Mouse (Mus musculus) kidney, embryonic 14.5 days (tissue): ENCODE data around the gene Snrnp35. TPM values are rescaled to one million over a fixed set of nuclear protein-coding genes. Genes with fewer than 3 reads are reported as not detected.
A peak's percentile ranks its signal among the peaks of the same experiment; 100 is the strongest.
"Not testable (repeated sequence)": the region's sequence is repeated elsewhere in the genome, so short reads cannot be mapped to it uniquely, and the experiment has no call there.

Experiments
- ATAC-seq: fragments of 200-750 bp; cut with Nextera tagmentation; 2 replicates; pipeline ENCODE4 v1.8.0; 2017; ENCODE audit warnings: moderate number of reproducible peaks, mild to moderate bottlenecking, moderate TSS enrichment, moderate library complexity; ENCODE audit not compliant: low FRiP score, low TSS enrichment
- H3K27ac ChIP-seq: fragments of 300-500 bp; sonication (generic); 2 replicates; pipeline ENCODE4 v1.5.1; 2014; ENCODE audit warnings: low read depth, mild to moderate bottlenecking, low read length, moderate library complexity, mixed read lengths
- H3K27me3 ChIP-seq: fragments of 300-500 bp; sonication (generic); 2 replicates; pipeline ENCODE4 v1.6.1; 2014; ENCODE audit warnings: mild to moderate bottlenecking, low read length; ENCODE audit not compliant: control insufficient read depth, insufficient read depth
- H3K36me3 ChIP-seq: fragments of 300-500 bp; sonication (generic); 2 replicates; pipeline ENCODE4 v1.6.1; 2014; ENCODE audit warnings: low read length, mixed read lengths; ENCODE audit not compliant: control insufficient read depth, insufficient read depth
- H3K4me1 ChIP-seq: fragments of 300-500 bp; sonication (generic); 2 replicates; pipeline ENCODE4 v1.6.1; 2014; ENCODE audit warnings: low read length, mixed read lengths; ENCODE audit not compliant: control insufficient read depth, insufficient read depth
- H3K4me2 ChIP-seq: fragments of 300-500 bp; sonication (generic); replicated peaks from 2 replicates; pipeline ENCODE4 v1.6.1; 2014; ENCODE audit warnings: low read depth, mild to moderate bottlenecking, low read length
- H3K4me3 ChIP-seq: fragments of 300-500 bp; sonication (generic); 2 replicates; pipeline ENCODE4 v1.5.1; 2014; ENCODE audit warnings: mild to moderate bottlenecking, low read length
- H3K9ac ChIP-seq: fragments of 300-500 bp; sonication (generic); 2 replicates; pipeline ENCODE4 v1.6.1; 2014; ENCODE audit warnings: low read depth, mild to moderate bottlenecking, low read length, moderate library complexity
- H3K9me3 ChIP-seq: fragments of 300-500 bp; sonication (generic); 2 replicates; pipeline ENCODE4 v1.6.1; 2016; ENCODE audit warnings: low read length; ENCODE audit not compliant: control insufficient read depth
- WGBS: fragments of 180-500 bp; shearing (Covaris S2); extraction: QIAGEN DNeasy Blood & Tissue Kit; methylation state at CpG from one replicate; pipeline ENCODE4 v1.1.7; 2014; 5-methylcytosine and 5-hydroxymethylcytosine counted together
- polyA plus RNA-seq: library from polyadenylated mRNA; unstranded; fragments of >200 nt; fragmentation: Nextera tagmentation; extraction: Ambion mirVana; gene quantifications from 2 replicates; pipeline ENCODE4 v1.2.1, GENCODE M21; 2014

The Snrnp35 gene
- polyA plus RNA-seq, 1 experiment from 2014 or later: 12.8 TPM

DNA sequence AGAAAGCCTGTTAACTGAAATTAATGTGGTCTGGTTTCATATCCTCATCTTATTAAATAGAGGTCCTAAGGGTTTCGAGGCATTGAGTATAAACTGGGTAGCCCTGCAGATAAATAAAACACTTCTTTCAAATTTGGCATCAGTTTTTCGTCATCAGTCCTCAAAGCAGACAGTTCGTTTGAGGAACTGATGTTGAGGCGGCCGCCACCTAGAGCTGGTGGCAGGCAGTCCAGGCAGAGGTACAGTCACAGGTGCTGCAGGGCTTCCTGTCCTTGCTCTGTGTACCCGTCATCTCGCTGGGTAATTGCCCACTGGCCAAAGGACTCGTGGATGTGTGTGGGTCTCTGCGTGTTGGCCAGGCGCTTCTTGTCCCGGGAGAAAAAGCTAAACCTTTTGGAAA, 10.5 kb downstream of the Snrnp35 start:
- Histone ChIP-seq H3K9ac (no peak overlapping the region), H3K9me3 (no peaks in the 10 kb centered on the region), H3K27me3 (no peaks in the 10 kb centered on the region), H3K36me3 (peaks cover 58% of the 10 kb centered on the region), H3K27ac (no peak overlapping the region), H3K4me3 (no peak overlapping the region), H3K4me1 (no peaks in the 10 kb centered on the region), H3K4me2 (no peak overlapping the region)
- 89% methylated on average over 11 of the region's 11 CpGs for WGBS
- ATAC-seq: no peak

DNA sequence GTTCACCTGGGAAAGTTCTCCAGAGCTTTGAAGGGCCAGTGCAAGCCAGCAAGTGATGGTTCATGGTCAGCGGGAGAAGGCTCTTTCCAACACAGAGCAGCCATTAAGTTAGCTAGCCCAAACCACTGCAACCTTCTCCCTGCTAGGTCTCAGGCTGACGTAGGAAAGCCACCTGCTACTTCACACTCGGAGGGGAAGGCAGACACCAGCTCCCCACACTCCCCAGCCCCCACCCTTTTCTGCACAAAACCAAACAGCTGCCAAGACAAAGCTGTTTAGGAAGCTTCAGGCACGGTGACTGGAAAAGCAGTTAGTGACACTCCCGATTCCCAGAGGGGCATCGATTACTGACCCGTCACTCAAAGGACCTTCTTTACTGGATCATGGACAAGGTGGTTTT, 12.6 kb downstream of the Snrnp35 start:
- no peak overlapping the region for H3K4me2 ChIP-seq
- no peak overlapping the region for H3K4me3 ChIP-seq
- 52% methylated on average over 7 of the region's 7 CpGs for WGBS
- H3K27ac ChIP-seq: no peak overlapping the region
- H3K9me3 ChIP-seq: no peaks in the 10 kb centered on the region
- H3K27me3 ChIP-seq: no peaks in the 10 kb centered on the region
- H3K9ac ChIP-seq: no peak overlapping the region
- no peaks in the 10 kb centered on the region for H3K4me1 ChIP-seq
- H3K36me3 ChIP-seq: peaks cover 54% of the 10 kb centered on the region
- no peak for ATAC-seq

DNA sequence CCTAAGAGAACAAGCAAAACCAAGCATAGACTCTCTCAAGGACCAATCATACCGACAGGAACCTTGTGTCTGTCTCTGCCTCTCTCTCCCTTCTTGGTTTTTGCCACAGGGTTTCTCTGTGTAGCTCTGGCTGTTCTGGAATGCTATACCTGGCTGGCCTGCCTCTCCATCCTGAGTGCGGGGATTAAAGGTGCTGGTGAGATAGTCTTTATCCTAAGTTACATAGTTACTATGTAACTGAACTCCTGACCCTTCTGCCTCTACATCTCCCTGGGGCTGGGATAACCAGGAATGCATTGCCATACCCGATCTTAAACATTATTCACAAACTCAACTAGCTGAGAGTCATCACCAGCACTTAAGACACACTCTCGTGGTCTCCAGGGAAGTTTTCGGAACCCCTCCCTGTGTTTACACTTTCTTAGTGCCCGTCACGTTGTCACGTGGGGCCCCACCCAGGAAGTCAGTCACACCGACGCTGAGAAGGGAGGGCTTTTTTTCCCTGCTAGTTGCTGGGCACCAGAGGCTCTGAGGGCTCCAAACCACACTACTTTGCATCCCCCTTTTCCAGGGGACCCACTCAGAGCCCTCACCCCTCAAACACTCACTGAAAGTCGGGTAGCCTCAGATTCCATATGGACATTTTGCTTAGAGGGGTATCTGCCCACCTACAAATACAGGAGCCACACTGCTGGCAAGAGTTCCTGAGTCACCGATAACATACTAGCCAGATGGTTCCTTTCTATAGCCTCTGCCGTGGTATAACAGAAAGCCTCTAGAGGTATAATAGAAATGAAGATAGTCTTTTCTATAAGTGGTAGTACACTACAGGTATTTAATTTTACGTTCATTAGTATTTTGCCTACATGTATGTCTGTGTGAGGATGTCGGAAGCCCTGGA, 13.9 kb downstream of the Snrnp35 start:
- H3K27ac ChIP-seq: no peak overlapping the region
- ATAC-seq: no peak
- H3K27me3 ChIP-seq: no peaks in the 10 kb centered on the region
- H3K9ac ChIP-seq: no peak overlapping the region
- peaks cover 53% of the 10 kb centered on the region for H3K36me3 ChIP-seq
- no peak overlapping the region for H3K4me3 ChIP-seq
- H3K4me1 ChIP-seq: no peaks in the 10 kb centered on the region
- 64% methylated on average over 15 of the region's 15 CpGs for WGBS
- no peak overlapping the region for H3K4me2 ChIP-seq
- no peaks in the 10 kb centered on the region for H3K9me3 ChIP-seq

DNA sequence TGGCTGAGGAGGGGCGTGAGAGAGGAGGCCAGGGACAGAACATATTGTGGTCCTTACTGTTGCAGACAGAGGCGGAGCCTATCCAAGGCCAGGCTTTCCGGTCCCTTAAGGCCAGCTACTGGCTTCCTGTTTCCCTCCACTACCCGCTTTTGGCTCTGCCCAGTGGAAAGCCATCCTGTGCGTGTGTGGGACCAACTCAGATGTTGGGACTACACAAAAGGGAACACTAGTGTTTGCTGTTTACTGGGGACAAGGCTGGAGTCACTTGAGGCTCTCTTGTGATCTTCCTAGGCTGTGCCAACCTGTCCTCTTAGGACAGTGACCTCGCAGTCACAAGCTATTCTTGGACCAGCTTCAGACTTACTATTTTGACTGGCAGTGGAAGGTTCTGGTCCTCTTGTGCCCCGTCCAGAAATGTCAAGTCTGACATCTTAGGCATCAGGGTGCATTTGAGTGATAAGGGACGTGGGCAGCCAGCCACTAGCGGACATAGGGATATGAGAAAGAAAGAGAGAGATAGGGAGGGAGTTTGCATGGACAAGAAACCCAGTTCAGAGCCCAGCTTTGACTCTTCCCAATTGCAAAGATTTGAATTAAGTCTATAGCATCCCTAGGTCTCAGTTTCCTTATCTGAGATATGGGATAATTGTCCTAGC, 15.4 kb downstream of the Snrnp35 start:
- H3K36me3 ChIP-seq: peaks cover 49% of the 10 kb centered on the region
- H3K4me2 ChIP-seq: no peak overlapping the region
- H3K9me3 ChIP-seq: no peaks in the 10 kb centered on the region
- no peak overlapping the region for H3K9ac ChIP-seq
- no peak for ATAC-seq
- no peak overlapping the region for H3K4me3 ChIP-seq
- 0 out of 2 replicates have a peak overlapping the region, but pooled peaks have one; percentile 1 for H3K27ac ChIP-seq
- no peaks in the 10 kb centered on the region for H3K27me3 ChIP-seq
- 82% methylated on average over 9 of the region's 9 CpGs for WGBS
- H3K4me1 ChIP-seq: no peaks in the 10 kb centered on the region

DNA sequence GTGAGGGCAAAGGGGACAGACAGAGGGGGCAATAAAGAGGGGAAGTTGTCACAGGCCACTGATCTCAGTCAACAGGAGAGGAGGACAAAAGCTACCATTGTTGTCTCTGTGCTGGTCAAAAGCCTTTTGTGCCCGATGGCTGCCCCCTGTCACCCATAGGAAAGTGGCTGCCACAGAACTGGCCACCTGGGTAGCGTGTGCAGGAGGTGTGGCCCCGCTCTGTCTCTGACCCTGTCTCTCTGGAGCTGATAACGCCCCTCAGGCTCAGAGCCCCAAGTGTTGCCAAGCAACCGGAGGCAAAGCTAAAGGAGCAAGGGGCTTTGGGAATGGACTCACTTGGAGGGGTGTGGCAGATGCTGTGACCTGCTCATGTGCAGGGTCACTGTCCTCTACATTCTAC, 16.1 kb downstream of the Snrnp35 start:
- no peaks in the 10 kb centered on the region for H3K4me1 ChIP-seq
- 55% methylated on average over 5 of the region's 5 CpGs for WGBS
- peaks cover 50% of the 10 kb centered on the region for H3K36me3 ChIP-seq
- no peak for ATAC-seq
- no peak overlapping the region for H3K27ac ChIP-seq
- no peak overlapping the region for H3K4me2 ChIP-seq
- H3K9ac ChIP-seq: no peak overlapping the region
- H3K4me3 ChIP-seq: no peak overlapping the region
- H3K9me3 ChIP-seq: no peaks in the 10 kb centered on the region
- H3K27me3 ChIP-seq: no peaks in the 10 kb centered on the region

DNA sequence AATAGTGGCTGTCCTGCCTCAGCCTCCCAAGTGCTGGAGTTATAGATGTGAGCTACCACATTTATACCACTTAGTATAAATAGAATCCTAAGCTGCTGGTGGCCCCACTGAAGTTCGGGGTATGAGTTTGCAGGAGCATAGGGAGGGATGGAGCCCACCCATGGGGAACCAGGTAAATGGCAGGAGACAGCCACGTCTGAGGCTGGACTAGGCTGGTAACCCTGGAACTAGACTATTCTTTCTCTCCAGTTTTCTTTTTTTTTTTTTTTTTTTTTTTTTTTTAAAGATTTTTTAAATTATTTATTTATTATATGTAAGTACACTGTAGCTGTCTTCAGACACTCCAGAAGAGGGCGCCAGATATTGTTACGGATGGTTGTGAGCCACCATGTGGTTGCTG, 17.1 kb downstream of the Snrnp35 start:
- not testable (repeated sequence) for H3K9ac ChIP-seq, H3K9me3 ChIP-seq, ATAC-seq, H3K4me2 ChIP-seq, H3K4me1 ChIP-seq, H3K27me3 ChIP-seq, H3K27ac ChIP-seq, H3K4me3 ChIP-seq
- 84% methylated on average over 2 of the region's 4 CpGs for WGBS
- H3K36me3 ChIP-seq: peaks cover 52% of the 10 kb centered on the region

DNA sequence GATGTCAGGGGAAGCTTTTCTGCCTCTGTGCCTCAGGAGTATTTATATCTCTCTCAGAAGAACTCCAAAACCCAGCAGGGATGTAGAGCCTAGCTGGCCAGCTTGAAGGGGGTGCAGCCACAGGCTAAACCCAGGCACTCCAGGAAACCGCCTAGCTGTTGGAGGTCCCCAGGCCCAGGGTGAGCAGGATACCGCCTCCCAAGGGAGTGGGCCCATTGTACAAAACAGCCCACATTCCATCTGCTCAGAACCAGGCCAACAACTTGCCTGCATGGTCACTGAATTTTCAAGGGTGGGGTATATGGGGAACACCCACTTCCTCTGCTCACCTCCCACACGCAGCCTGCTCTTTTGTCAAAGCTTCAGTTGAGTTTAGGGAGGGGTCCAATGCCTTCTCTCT, 17.6 kb downstream of the Snrnp35 start:
- peaks cover 53% of the 10 kb centered on the region for H3K36me3 ChIP-seq
- H3K27me3 ChIP-seq: no peaks in the 10 kb centered on the region
- 95% methylated on average over 3 of the region's 3 CpGs for WGBS
- H3K4me1 ChIP-seq: no peaks in the 10 kb centered on the region
- H3K27ac ChIP-seq: no peak overlapping the region
- no peaks in the 10 kb centered on the region for H3K9me3 ChIP-seq
- no peak overlapping the region for H3K4me3 ChIP-seq
- no peak for ATAC-seq
- H3K9ac ChIP-seq: no peak overlapping the region
- H3K4me2 ChIP-seq: no peak overlapping the region

DNA sequence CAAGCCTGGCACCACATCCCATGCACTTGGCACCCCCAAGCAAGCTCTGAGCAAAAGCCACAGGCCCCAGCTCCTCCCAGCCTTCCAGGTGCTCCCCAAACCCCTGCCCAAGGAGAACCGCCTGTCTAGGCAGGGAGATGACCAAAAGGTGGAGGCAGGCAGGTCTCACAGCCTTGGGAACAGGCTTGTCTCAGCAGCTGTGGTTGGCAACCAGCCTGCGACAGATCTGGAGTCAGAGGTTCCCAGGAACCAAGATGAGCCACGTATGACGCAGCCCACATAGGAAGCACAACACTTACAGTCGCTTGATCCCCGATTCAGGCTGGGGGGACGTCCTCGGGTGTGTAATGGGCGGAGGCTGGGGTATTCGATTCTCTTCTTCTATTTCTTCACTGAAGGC, 18.6 kb downstream of the Snrnp35 start:
- Histone ChIP-seq H3K4me2 (no peak overlapping the region), H3K9me3 (no peaks in the 10 kb centered on the region), H3K27ac (no peak overlapping the region), H3K4me1 (no peaks in the 10 kb centered on the region), H3K36me3 (peaks cover 52% of the 10 kb centered on the region), H3K27me3 (no peaks in the 10 kb centered on the region), H3K9ac (no peak overlapping the region), H3K4me3 (no peak overlapping the region)
- ATAC-seq: no peak
- 85% methylated on average over 10 of the region's 10 CpGs for WGBS

DNA sequence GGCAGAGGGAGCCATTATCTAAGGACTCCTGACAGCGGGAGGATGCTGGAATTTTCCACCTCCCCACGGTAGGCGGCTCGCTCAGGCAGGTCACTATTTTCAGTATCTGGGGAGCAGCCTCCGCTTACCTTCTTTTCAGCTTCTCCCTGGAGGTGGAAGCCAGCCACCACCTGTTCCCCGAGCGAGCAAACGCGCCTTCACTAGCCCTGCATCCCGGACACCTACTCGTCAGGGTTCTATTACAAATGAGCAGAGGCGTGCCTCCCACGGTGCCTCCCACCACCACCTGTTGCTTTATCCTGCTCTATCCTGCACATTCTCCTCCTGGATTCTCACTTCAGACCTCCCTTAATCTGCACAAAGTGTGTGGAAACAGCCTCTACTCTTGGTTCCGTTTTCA, 20.8 kb downstream of the Snrnp35 start:
- no peak for ATAC-seq
- Histone ChIP-seq H3K4me3 (no peak overlapping the region), H3K9ac (no peak overlapping the region), H3K9me3 (no peaks in the 10 kb centered on the region), H3K4me2 (no peak overlapping the region), H3K36me3 (peaks cover 47% of the 10 kb centered on the region), H3K27ac (no peak overlapping the region), H3K4me1 (no peaks in the 10 kb centered on the region), H3K27me3 (no peaks in the 10 kb centered on the region)
- 49% methylated on average over 14 of the region's 14 CpGs for WGBS
